Comparison of ENCODE assay signal across 23 mouse cellular contexts in the genomic region with DNA sequence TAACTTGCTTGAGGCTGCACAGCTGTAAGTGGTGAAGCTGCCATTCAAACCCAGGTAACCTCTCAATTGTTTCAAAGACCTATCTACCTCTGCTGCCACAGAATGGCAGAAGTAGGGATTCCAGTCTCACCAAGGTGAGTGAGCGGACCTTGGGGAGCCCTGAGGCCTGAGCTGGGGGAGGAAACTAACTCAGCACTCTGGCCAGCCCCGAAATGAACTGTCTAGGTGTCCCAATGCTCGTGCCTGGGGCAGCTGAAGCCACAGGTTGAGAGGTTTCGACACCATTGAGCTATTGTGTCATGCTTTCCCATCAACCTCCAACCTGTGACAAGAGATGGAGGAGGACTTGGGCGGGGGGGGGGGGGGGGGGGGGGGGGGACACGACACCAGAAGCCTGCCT. TPM values are rescaled to one million over a fixed set of nuclear protein-coding genes. Genes with fewer than 3 reads are reported as not detected.
DNase-seq lines count a peak whose midpoint lies in the region; ATAC-seq and TF ChIP-seq lines count a peak whose summit lies in the region.
"Had no signal": no experiment of that assay in that cellular context is flagged by ENCODE, and none has a peak within 500 bp of the region (broad histone marks: within the 10 kb centered on the region; RNA-seq: fewer than 3 reads in every experiment).

No protein-coding gene starts in this region.

- in situ Hi-C loops in CH12.LX (cut with MboI; ENCODE audit: low pct_ligation_motif_present, low pct_unique_long_range_greater_than_20kb, low sequenced_read_pairs) = no loop called here

- peak overlapping the region; percentile 44; the same call in 1 of the 2 replicates for H3K4me3 ChIP-seq in hindbrain, embryonic 10.5 days
- no peak overlapping the region for H3K4me3 ChIP-seq in hindbrain, postnatal 0 days (ENCODE audit: low read length)
- no peak overlapping the region for H3K4me3 ChIP-seq in lung, postnatal 0 days (ENCODE audit: low read depth, low read length)
- H3K4me3 ChIP-seq in CH12.LX (replicated peaks in 1 of 3; ENCODE audit: low read depth in 2 of 3, low read length in 2 of 3, poor library complexity in 1 of 3) = no peak overlapping the region
- H3K4me3 ChIP-seq in heart, embryonic 12.5 days = no peak overlapping the region
- H3K4me3 ChIP-seq: gastrocnemius, adult 2 months; heart, adult 2 months had no signal

- no peak for ATAC-seq in hindbrain, postnatal 0 days
- ATAC-seq in lung, postnatal 0 days = no peak
- ATAC-seq in heart, embryonic 12.5 days (ENCODE audit: insufficient number of reproducible peaks, low FRiP score) = no peak

- peaks cover 54% of the 10 kb centered on the region for H3K4me1 ChIP-seq in hindbrain, embryonic 10.5 days (replicated peaks)
- peaks cover 26% of the 10 kb centered on the region for H3K4me1 ChIP-seq in hindbrain, postnatal 0 days (ENCODE audit: insufficient read depth, low read length)
- peaks cover 19% of the 10 kb centered on the region for H3K4me1 ChIP-seq in lung, postnatal 0 days (ENCODE audit: insufficient read depth, low read depth, low read length)
- H3K4me1 ChIP-seq in CH12.LX (ENCODE audit: control insufficient read depth in 1 of 2, insufficient read depth in 2 of 2) = peaks cover 22 to 64% of the 10 kb centered on the region in 2 experiments
- peaks cover 30% of the 10 kb centered on the region for H3K4me1 ChIP-seq in heart, embryonic 12.5 days (replicated peaks)

- TF ChIP-seq CTCF in hindbrain, postnatal 0 days (IDR thresholded peaks at IDR 0.05; ENCODE audit: low read depth) = no peak
- TF ChIP-seq CTCF in lung, postnatal 0 days (IDR thresholded peaks at IDR 0.05) = no peak
- TF ChIP-seq CTCF in CH12.LX (conservative IDR thresholded peaks at IDR 0.05 in 1 of 2, IDR thresholded peaks at IDR 0.05 in 1 of 2; ENCODE audit: low read depth in 2 of 2, low read length in 2 of 2) = no peak

- peak overlapping the region; percentile 91 for H3K27ac ChIP-seq in hindbrain, embryonic 10.5 days
- H3K27ac ChIP-seq in hindbrain, postnatal 0 days = no peak overlapping the region
- no peak overlapping the region for H3K27ac ChIP-seq in lung, postnatal 0 days (ENCODE audit: low read length)
- H3K27ac ChIP-seq in CH12.LX (ENCODE audit: insufficient read depth, low read depth) = 0 out of 2 replicates have a peak overlapping the region, but pooled peaks have one; percentile 35
- H3K27ac ChIP-seq in heart, embryonic 12.5 days (ENCODE audit: poor library complexity, severe bottlenecking) = no peak overlapping the region
- H3K27ac ChIP-seq: gastrocnemius, adult 2 months; heart, adult 2 months; liver, embryonic 13.5 days had no signal

- H3K27me3 ChIP-seq in hindbrain, embryonic 10.5 days (ENCODE audit: insufficient read depth, poor library complexity, severe bottlenecking) = peaks cover 23% of the 10 kb centered on the region
- no peaks in the 10 kb centered on the region for H3K27me3 ChIP-seq in hindbrain, postnatal 0 days (ENCODE audit: insufficient read depth, low read length)
- H3K27me3 ChIP-seq in lung, postnatal 0 days (replicated peaks; ENCODE audit: insufficient read depth, low read length) = peaks cover 37% of the 10 kb centered on the region
- H3K27me3 ChIP-seq in CH12.LX (replicated peaks) = no peaks in the 10 kb centered on the region
- peaks cover 46% of the 10 kb centered on the region for H3K27me3 ChIP-seq in heart, embryonic 12.5 days (replicated peaks)
- H3K27me3 ChIP-seq: Patski had no signal

- H3K79me2 ChIP-seq in CH12.LX (replicated peaks; ENCODE audit: control insufficient read depth, extremely low read depth, insufficient read depth, poor library complexity, severe bottlenecking) = peaks cover 35% of the 10 kb centered on the region

- H3K4me2 ChIP-seq in hindbrain, postnatal 0 days (ENCODE audit: low read depth, low read length) = no peak overlapping the region
- H3K4me2 ChIP-seq in lung, postnatal 0 days (replicated peaks; ENCODE audit: low read depth, low read length) = no peak overlapping the region
- no peak overlapping the region for H3K4me2 ChIP-seq in CH12.LX (ENCODE audit: insufficient read depth, low read depth, poor library complexity, severe bottlenecking)
- H3K4me2 ChIP-seq in heart, embryonic 12.5 days = no peak overlapping the region

- no peak for TF ChIP-seq RAD21 in CH12.LX (IDR thresholded peaks at IDR 0.05; ENCODE audit: low read depth, low read length)

- WGBS in hindbrain, embryonic 10.5 days = 67% methylated on average over 6 of the region's 6 CpGs
- 77% methylated on average over 5 of the region's 6 CpGs for WGBS in hindbrain, postnatal 0 days
- WGBS in lung, postnatal 0 days = 50% methylated on average over 5 of the region's 6 CpGs
- WGBS in heart, embryonic 12.5 days = 81% methylated on average over 4 of the region's 6 CpGs

- dilution Hi-C loops in CH12.LX (cut with MboI; ENCODE audit: extremely low pct_ligation_motif_present, extremely low pct_unique_long_range_greater_than_20kb, low sequenced_read_pairs) = no loop called here

- H3K9me3 ChIP-seq in hindbrain, embryonic 10.5 days = no peaks in the 10 kb centered on the region
- no peaks in the 10 kb centered on the region for H3K9me3 ChIP-seq in hindbrain, postnatal 0 days (ENCODE audit: low read length)
- no peaks in the 10 kb centered on the region for H3K9me3 ChIP-seq in lung, postnatal 0 days (ENCODE audit: low read length)
- H3K9me3 ChIP-seq in CH12.LX (replicated peaks; ENCODE audit: low read length) = no peaks in the 10 kb centered on the region
- H3K9me3 ChIP-seq in heart, embryonic 12.5 days (replicated peaks) = no peaks in the 10 kb centered on the region
- H3K9me3 ChIP-seq: liver, embryonic 13.5 days; neural tube, embryonic 13.5 days had no signal

- no peak for DNase-seq in hindbrain, embryonic 10.5 days (ENCODE audit: low spot score)
- no peak for DNase-seq in hindbrain, postnatal 0 days (ENCODE audit: low spot score)
- DNase-seq in lung, postnatal 0 days (ENCODE audit: low spot score) = peak; percentile 8
- no peak for DNase-seq in lung, postnatal 36 days
- no peak for DNase-seq in CH12.LX (ENCODE audit: extremely low read depth)
- peak; percentile 92 for DNase-seq in fat pad, adult 2 months (ENCODE audit: extremely low read depth, low read depth, low spot score)
- DNase-seq in B cell, adult 2 months = no peak
- DNase-seq: adrenal gland, postnatal 14 days; cerebellum, adult 11-12 months; cerebellum, postnatal 25 days; gastrocnemius, adult 2 months; heart, adult 2 months; kidney, adult 8-10 months; kidney, postnatal 36 days; liver, embryonic 13.5 days; lung, postnatal 14 days; right cerebral cortex, postnatal 25 days; thymus, postnatal 36 days had no signal

- no peak overlapping the region for H3K9ac ChIP-seq in hindbrain, postnatal 0 days (replicated peaks; ENCODE audit: low read length)
- no peak overlapping the region for H3K9ac ChIP-seq in lung, postnatal 0 days (replicated peaks; ENCODE audit: low read depth)
- H3K9ac ChIP-seq in CH12.LX (ENCODE audit: insufficient read depth, low read depth) = no peak overlapping the region
- no peak overlapping the region for H3K9ac ChIP-seq in heart, embryonic 12.5 days

- H3K36me3 ChIP-seq in hindbrain, embryonic 10.5 days = peaks cover 79% of the 10 kb centered on the region
- no peaks in the 10 kb centered on the region for H3K36me3 ChIP-seq in hindbrain, postnatal 0 days (ENCODE audit: insufficient read depth, low read length)
- H3K36me3 ChIP-seq in lung, postnatal 0 days (ENCODE audit: insufficient read depth, low read length) = no peaks in the 10 kb centered on the region
- H3K36me3 ChIP-seq in CH12.LX (replicated peaks in 1 of 2; ENCODE audit: control insufficient read depth in 1 of 2, insufficient read depth in 1 of 2, low read length in 1 of 2) = peaks cover 38 to 74% of the 10 kb centered on the region in 2 experiments
- no peaks in the 10 kb centered on the region for H3K36me3 ChIP-seq in heart, embryonic 12.5 days
- H3K36me3 ChIP-seq: liver, embryonic 13.5 days had no signal

- no peak for TF ChIP-seq POLR2A in CH12.LX (IDR thresholded peaks at IDR 0.05; ENCODE audit: low read depth, low read length)

- TF ChIP-seq EP300 in lung, postnatal 0 days (IDR thresholded peaks at IDR 0.05) = no peak
- no peak for TF ChIP-seq EP300 in CH12.LX (IDR thresholded peaks at IDR 0.05; ENCODE audit: low read length)

TF ChIP-seq in CH12.LX, 34 proteins besides CTCF, POLR2A, EP300 and RAD21:
- no peak for TF ChIP-seq POLR2AphosphoS2 (IDR thresholded peaks at IDR 0.05; ENCODE audit: low read depth, low read length)

RNA-seq across cellular contexts. Expression of a gene that starts 4.7 kb away (rescaled TPM):
- polyA plus RNA-seq in hindbrain, embryonic 10.5 days (2016; fragmentation: Nextera tagmentation; extraction: Ambion mirVana) = 26.8 and 28.9 TPM in 2 replicates
- total RNA-seq in hindbrain, postnatal 0 days (2014; rRNA removed) = 63.6 and 68.0 TPM in 2 replicates
- polyA plus RNA-seq in hindbrain, postnatal 0 days (2015; fragmentation: Nextera tagmentation; extraction: Ambion mirVana) = 34.9 and 42.6 TPM in 2 replicates
- 0.38 and 1.2 TPM in 2 replicates for polyA plus RNA-seq in lung, postnatal 0 days (2015; fragmentation: Nextera tagmentation; extraction: Ambion mirVana)
- total RNA-seq in CH12.LX (2012; rRNA removed) (17.3 and 29.8 TPM in 2 replicates), CH12.LX (2014; rRNA removed) (15.2 and 18.3 TPM in 2 replicates)
- polyA plus RNA-seq in CH12.LX (2012; ENCODE audit: insufficient read length, low read depth) = 13.0 and 17.4 TPM in 2 replicates
- 1.1 and 1.8 TPM in 2 replicates for polyA plus RNA-seq in heart, embryonic 12.5 days (2016; fragmentation: Nextera tagmentation; extraction: Ambion mirVana)
- total RNA-seq: monocyte, adult 5-6 weeks had no signal

RNA-seq across cellular contexts. Expression of a gene that starts 39.2 kb away (rescaled TPM):
- 74.1 and 82.3 TPM in 2 replicates for polyA plus RNA-seq in hindbrain, embryonic 10.5 days (2016; fragmentation: Nextera tagmentation; extraction: Ambion mirVana)
- total RNA-seq in hindbrain, postnatal 0 days (2014; rRNA removed) = 67.5 and 79.4 TPM in 2 replicates
- polyA plus RNA-seq in hindbrain, postnatal 0 days (2015; fragmentation: Nextera tagmentation; extraction: Ambion mirVana) = 34.3 and 34.8 TPM in 2 replicates
- polyA plus RNA-seq in lung, postnatal 0 days (2015; fragmentation: Nextera tagmentation; extraction: Ambion mirVana) = 6.0 and 8.1 TPM in 2 replicates
- total RNA-seq in CH12.LX (2012; rRNA removed) = 0.46 and 0.51 TPM in 2 replicates
- total RNA-seq in CH12.LX (2014; rRNA removed) = 0.38 and 0.41 TPM in 2 replicates
- 0.44 and 0.65 TPM in 2 replicates for polyA plus RNA-seq in CH12.LX (2012; ENCODE audit: insufficient read length, low read depth)
- 0.74 and 1.2 TPM in 2 replicates for polyA plus RNA-seq in heart, embryonic 12.5 days (2016; fragmentation: Nextera tagmentation; extraction: Ambion mirVana)
- polyA plus RNA-seq: activated CD4-positive, CD25-positive, alpha-beta regulatory T cell, adult 4 months had no signal

Comparison
In these comparisons a context has a peak if more than half of its experiments do, and no peak if none do; other contexts are left out.
1. DNase-seq: peak in lung, postnatal 0 days (single experiment) and fat pad, adult 2 months (single experiment); none in hindbrain, embryonic 10.5 days (single experiment), hindbrain, postnatal 0 days (single experiment), lung, postnatal 36 days (single experiment), CH12.LX (single experiment) and B cell, adult 2 months (0 of 2).
2. H3K27ac ChIP-seq: peak in hindbrain, embryonic 10.5 days (single experiment) and CH12.LX (single experiment); none in hindbrain, postnatal 0 days (single experiment), lung, postnatal 0 days (single experiment) and heart, embryonic 12.5 days (single experiment).